Mouse (Mus musculus) stomach, postnatal 0 days (tissue): ENCODE data around the gene Gm44805.

ENCODE experiments used
- CTCF ChIP-seq: IDR thresholded peaks from 2 replicates; pipeline ENCODE4 v1.5.1; 2016; ENCODE audit warnings: antibody characterized with exemption, low read depth, mild to moderate bottlenecking, moderate library complexity
- EP300 ChIP-seq: optimal IDR thresholded peaks from 2 replicates; pipeline ENCODE3; 2016; ENCODE audit warnings: antibody characterized with exemption

GRCm38 (mm10) chr7:19713598-19713997 is 32.4 kb upstream of the Gm44805 start:
- no peak for TF ChIP-seq CTCF
- no peak for TF ChIP-seq EP300
